Mouse (Mus musculus) kidney, embryonic 14.5 days (tissue): ENCODE measurements around the gene Obsl1. TPM values are rescaled to one million over a fixed set of nuclear protein-coding genes. Genes with fewer than 3 reads are reported as not detected.

Experiments
- ATAC-seq: fragments of 200-750 bp; cut with Nextera tagmentation; 2 replicates; pipeline ENCODE4 v1.8.0; 2017; ENCODE audit warnings: moderate number of reproducible peaks, mild to moderate bottlenecking, moderate TSS enrichment, moderate library complexity; ENCODE audit not compliant: low FRiP score, low TSS enrichment
- H3K27ac ChIP-seq: fragments of 300-500 bp; sonication (generic); 2 replicates; pipeline ENCODE4 v1.5.1; 2014; ENCODE audit warnings: low read depth, mild to moderate bottlenecking, low read length, moderate library complexity, mixed read lengths
- H3K27me3 ChIP-seq: fragments of 300-500 bp; sonication (generic); 2 replicates; pipeline ENCODE4 v1.6.1; 2014; ENCODE audit warnings: mild to moderate bottlenecking, low read length; ENCODE audit not compliant: control insufficient read depth, insufficient read depth
- H3K36me3 ChIP-seq: fragments of 300-500 bp; sonication (generic); 2 replicates; pipeline ENCODE4 v1.6.1; 2014; ENCODE audit warnings: low read length, mixed read lengths; ENCODE audit not compliant: control insufficient read depth, insufficient read depth
- H3K4me1 ChIP-seq: fragments of 300-500 bp; sonication (generic); 2 replicates; pipeline ENCODE4 v1.6.1; 2014; ENCODE audit warnings: low read length, mixed read lengths; ENCODE audit not compliant: control insufficient read depth, insufficient read depth
- H3K4me2 ChIP-seq: fragments of 300-500 bp; sonication (generic); replicated peaks from 2 replicates; pipeline ENCODE4 v1.6.1; 2014; ENCODE audit warnings: low read depth, mild to moderate bottlenecking, low read length
- H3K4me3 ChIP-seq: fragments of 300-500 bp; sonication (generic); 2 replicates; pipeline ENCODE4 v1.5.1; 2014; ENCODE audit warnings: mild to moderate bottlenecking, low read length
- H3K9ac ChIP-seq: fragments of 300-500 bp; sonication (generic); 2 replicates; pipeline ENCODE4 v1.6.1; 2014; ENCODE audit warnings: low read depth, mild to moderate bottlenecking, low read length, moderate library complexity
- H3K9me3 ChIP-seq: fragments of 300-500 bp; sonication (generic); 2 replicates; pipeline ENCODE4 v1.6.1; 2016; ENCODE audit warnings: low read length; ENCODE audit not compliant: control insufficient read depth
- WGBS: fragments of 180-500 bp; shearing (Covaris S2); extraction: QIAGEN DNeasy Blood & Tissue Kit; methylation state at CpG from one replicate; pipeline ENCODE4 v1.1.7; 2014; 5-methylcytosine and 5-hydroxymethylcytosine counted together
- polyA plus RNA-seq: library from polyadenylated mRNA; unstranded; fragments of >200 nt; fragmentation: Nextera tagmentation; extraction: Ambion mirVana; gene quantifications from 2 replicates; pipeline ENCODE4 v1.2.1, GENCODE M21; 2014

The Obsl1 gene
- polyA plus RNA-seq, 1 experiment from 2014 or later = 79.8 TPM

DNA sequence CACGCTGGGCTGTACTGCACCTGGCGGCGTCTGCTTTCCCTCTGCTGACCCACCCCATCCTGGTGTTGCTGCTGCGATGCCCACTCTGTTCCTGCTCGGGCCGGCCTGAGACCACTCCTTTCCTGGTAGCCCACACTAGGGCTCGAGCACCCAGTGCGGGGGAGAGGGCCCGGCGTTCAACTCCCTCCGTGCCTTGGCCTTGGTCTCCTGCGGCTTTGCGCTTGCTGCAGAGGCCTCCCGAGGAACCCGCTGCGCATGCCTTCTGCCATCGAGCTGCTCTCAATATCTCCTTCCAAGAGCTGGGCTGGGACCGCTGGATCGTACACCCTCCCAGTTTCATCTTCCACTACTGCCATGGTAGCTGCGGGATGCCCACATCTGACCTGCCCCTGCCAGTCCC is 3.3 kb upstream of the Obsl1 start:
- Histone ChIP-seq H3K4me2 (no peak overlapping the region), H3K27ac (no peak overlapping the region; the same call in 1 of the 2 replicates), H3K9ac (no peak overlapping the region), H3K4me1 (peaks cover 40% of the 10 kb centered on the region), H3K4me3 (no peak overlapping the region), H3K36me3 (no peaks in the 10 kb centered on the region), H3K9me3 (no peaks in the 10 kb centered on the region), H3K27me3 (no peaks in the 10 kb centered on the region)
- no peak for ATAC-seq
- 63% methylated on average over 20 of the region's 20 CpGs for WGBS

DNA sequence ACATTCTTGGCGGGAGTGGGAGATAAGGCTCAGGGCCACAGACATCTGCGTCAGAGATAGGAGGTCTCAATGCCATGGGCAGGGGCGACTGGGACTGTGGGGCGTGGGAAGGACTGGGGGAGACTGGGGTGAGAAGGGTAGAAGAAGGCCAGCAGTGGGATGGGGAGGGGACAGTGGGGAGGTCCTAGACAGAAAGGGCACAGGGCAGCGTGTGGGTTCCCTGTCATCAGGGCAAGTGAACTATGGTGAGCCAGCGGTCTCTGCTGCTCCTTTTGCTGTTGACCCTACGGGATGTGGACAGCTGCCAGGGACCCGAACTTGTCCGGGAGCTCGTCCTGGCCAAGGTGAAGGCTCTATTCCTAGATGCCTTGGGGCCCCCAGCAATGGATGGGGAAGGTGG is 754 bp upstream of the Obsl1 start, which contains the start of gene Inha:
TSS of gene Inha (plus strand) at position 72 of the 400 bp plus-strand sequence.
- H3K4me1 ChIP-seq = peaks cover 53% of the 10 kb centered on the region
- peaks cover 16% of the 10 kb centered on the region for H3K36me3 ChIP-seq
- H3K4me3 ChIP-seq = peak within 1 kb of the TSS; percentile 91
- no peaks in the 10 kb centered on the region for H3K27me3 ChIP-seq
- no peaks in the 10 kb centered on the region for H3K9me3 ChIP-seq
- H3K27ac ChIP-seq = peak within 1 kb of the TSS; percentile 100
- WGBS = 56% methylated on average over 10 of the region's 10 CpGs
- peak within 1 kb of the TSS; percentile 99 for H3K9ac ChIP-seq
- no peak for ATAC-seq
- H3K4me2 ChIP-seq = peak within 1 kb of the TSS; percentile 75

DNA sequence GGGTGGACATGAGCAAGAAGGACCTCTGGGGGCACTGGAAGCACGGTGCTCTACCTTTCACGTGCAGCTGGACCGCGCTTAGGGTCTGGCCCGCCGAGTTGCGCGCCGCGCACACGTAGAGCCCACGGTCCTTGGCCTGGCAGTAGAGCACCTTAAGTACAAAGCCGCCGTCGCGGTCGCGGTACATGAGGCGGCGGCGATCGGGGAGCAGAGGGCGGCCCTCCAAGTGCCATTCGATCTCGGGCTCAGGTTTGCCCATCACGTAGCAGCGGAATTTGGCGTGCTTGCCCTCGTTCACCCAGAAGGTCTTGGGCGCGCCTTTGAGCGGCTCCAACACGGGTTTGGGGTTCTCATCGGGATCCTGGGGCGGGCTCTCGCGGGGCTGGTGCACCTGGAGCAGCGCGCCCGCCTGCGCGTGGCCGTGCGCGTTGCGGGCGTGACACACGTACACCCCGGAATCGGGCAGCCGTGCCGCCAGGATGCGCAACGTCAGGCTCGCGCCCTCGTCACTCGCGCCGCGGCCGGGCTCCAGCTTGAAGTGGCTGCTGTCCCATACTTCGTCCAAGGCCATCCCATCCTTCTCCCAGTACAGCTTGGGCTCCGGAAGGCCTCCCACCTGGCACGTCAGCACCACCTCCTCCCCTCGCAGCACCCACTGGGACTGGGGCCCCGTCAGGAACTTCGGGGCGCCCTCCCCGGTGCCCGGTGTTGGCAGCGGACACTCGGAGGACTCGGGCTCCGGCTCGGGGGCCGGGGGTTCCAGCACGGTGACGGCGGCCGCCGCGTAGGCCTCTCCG is 895 bp downstream of the Obsl1 start:
- Histone ChIP-seq H3K4me1 (peaks cover 38% of the 10 kb centered on the region), H3K27me3 (no peaks in the 10 kb centered on the region), H3K9me3 (no peaks in the 10 kb centered on the region), H3K27ac (peak overlapping the region; percentile 100), H3K4me2 (peak overlapping the region; percentile 75), H3K9ac (peak overlapping the region; percentile 99), H3K4me3 (peak overlapping the region; percentile 91), H3K36me3 (peaks cover 33% of the 10 kb centered on the region)
- under 1% methylated on average over 80 of the region's 84 CpGs for WGBS
- peak; percentile 38 for ATAC-seq

DNA sequence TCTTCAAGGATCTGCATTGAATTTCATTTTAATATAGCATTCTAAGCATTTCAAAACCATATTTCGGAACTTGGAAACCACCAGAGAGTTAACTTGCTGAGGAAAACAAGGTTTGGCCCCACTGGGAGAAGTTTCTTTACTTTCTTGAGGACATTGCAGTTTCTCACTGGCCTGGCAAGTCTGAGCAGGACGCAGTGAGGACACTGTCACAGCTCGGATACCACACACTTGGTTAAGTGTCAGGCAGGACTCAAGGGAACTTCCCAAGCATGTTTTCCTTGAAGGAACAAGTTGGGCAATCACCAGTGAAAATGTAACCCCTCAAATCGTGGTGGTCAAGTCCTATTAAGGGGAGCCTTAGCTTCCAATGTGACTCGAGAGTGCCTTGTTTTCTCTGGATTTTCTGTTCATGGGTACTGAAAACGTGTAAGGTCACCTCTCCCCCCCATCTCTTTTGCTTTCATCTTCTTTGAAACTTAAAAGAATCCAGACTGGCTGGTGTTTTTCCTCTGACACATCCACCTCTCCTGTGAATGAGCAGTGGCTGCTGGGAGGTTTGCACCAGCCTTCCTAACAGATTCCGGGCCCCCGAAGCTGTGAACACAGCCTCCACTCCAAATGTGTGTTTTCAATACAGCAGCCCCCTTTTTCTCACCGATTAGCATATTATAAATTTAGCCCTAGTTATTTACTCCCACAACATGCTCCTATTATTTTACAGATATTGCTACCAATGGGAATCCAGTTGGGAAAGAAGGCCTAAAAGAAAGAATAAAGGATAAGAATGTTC is 1.8 kb downstream of the Obsl1 start:
- ATAC-seq = no peak
- Histone ChIP-seq H3K4me3 (peak overlapping the region; percentile 91), H3K36me3 (peaks cover 42% of the 10 kb centered on the region), H3K4me1 (peaks cover 32% of the 10 kb centered on the region), H3K9ac (peak overlapping the region; percentile 99), H3K9me3 (no peaks in the 10 kb centered on the region), H3K27me3 (no peaks in the 10 kb centered on the region), H3K27ac (no peak overlapping the region), H3K4me2 (peak overlapping the region; percentile 75)
- WGBS = 55% methylated on average over 9 of the region's 9 CpGs

DNA sequence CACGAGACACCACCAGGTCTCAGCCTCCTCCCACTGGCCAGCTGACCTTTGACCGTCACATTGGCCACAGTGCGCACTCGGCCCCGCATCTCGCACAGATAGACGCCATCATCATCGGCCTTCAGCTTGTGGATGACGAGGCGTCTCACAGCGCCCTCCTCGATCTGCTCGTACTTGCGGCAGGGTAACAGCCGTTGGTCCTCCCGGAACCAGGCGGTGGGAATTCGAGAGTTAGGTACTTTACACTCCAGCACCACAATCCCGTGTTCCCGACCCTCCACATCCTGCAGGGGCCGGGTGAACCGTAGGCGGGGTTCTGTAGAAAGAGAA is 2.6 kb downstream of the Obsl1 start:
- Histone ChIP-seq H3K9ac (no peak overlapping the region), H3K27ac (no peak overlapping the region), H3K36me3 (peaks cover 50% of the 10 kb centered on the region), H3K4me2 (peak overlapping the region; percentile 75; the same call in 1 of the 2 replicates), H3K4me1 (peaks cover 30% of the 10 kb centered on the region), H3K27me3 (no peaks in the 10 kb centered on the region), H3K9me3 (no peaks in the 10 kb centered on the region), H3K4me3 (no peak overlapping the region; the same call in 1 of the 2 replicates)
- no peak for ATAC-seq
- 69% methylated on average over 23 of the region's 23 CpGs for WGBS

DNA sequence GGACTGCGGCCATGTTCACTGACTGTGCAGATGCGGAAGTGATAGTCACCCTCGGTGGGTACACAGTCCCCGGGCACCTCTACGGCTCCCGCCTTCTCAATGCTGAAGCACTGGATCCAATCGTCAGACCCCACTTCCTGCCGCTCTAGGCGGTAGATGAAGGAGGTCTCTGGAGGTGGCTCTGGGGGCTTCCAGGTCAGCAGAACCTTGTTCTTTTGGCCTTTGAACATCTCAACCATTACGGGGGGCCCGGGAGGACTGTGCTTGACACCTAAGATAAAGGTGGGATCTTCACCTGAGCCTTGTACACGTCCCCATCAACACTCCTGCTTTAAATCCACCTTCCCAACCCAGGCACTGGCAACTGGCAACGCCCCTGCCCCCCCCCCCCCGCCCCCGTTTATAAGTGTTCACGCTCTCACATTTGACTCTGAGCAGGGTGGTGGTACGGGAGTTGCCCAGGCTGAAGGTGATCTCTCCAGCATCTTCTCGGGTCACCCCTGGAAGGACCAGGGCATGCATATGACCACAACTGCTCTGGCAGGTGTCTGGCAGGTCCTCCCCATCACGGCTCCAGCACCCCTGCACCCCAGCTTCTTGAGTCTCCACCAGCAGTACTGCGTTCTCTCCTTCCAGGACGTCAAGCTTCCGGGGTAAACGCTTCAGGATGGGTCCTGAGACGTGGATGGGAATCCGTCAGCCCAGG is 3.2 kb downstream of the Obsl1 start:
- H3K27ac ChIP-seq = no peak overlapping the region
- H3K4me1 ChIP-seq = peaks cover 30% of the 10 kb centered on the region
- H3K4me3 ChIP-seq = no peak overlapping the region
- H3K9me3 ChIP-seq = no peaks in the 10 kb centered on the region
- peaks cover 55% of the 10 kb centered on the region for H3K36me3 ChIP-seq
- no peak overlapping the region; the same call in 1 of the 2 replicates for H3K4me2 ChIP-seq
- ATAC-seq = no peak
- H3K9ac ChIP-seq = no peak overlapping the region
- H3K27me3 ChIP-seq = no peaks in the 10 kb centered on the region
- WGBS = 88% methylated on average over 23 of the region's 25 CpGs

DNA sequence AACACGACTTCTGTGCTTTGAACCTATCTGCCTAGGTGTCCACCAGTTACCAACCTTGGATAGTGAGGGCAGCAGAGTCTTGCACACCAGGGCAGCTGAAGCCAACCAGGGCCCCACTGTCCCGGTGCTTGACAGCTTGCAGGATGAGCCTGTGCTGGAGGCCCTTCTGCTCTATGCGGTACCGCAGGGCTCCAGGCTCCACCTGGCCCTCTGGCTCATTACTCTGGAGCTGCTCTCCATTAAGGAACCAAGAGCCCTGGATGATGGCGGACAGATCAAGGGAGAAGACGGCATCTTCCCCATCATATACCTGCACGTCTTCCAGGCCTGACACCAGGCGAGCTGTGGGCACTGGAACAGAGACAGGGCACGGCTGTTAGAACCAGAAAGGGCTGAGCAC is 4.3 kb downstream of the Obsl1 start:
- Histone ChIP-seq H3K36me3 (peaks cover 67% of the 10 kb centered on the region), H3K4me3 (no peak overlapping the region), H3K27me3 (no peaks in the 10 kb centered on the region), H3K9ac (no peak overlapping the region), H3K27ac (no peak overlapping the region), H3K4me1 (peaks cover 23% of the 10 kb centered on the region), H3K4me2 (no peak overlapping the region), H3K9me3 (no peaks in the 10 kb centered on the region)
- no peak for ATAC-seq
- 94% methylated on average over 9 of the region's 9 CpGs for WGBS

DNA sequence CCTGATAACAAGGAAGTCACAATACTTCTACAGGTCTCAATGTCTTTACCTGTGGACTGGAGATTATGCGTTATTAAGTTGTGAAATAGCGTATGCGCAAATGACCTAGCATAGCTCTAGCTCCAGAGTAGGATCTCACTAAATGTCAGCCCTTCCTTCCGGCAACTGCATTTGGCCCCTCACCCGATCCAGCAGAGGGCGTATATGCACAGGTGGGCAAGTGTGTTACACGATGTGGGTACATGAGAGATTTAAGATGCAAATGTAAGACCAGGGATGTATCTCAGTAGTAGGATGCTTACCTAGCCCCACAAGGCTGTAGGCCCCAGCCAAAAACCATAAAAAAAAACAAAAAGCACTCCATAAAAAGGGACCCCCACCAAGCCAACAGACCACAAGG is 6.8 kb downstream of the Obsl1 start:
- H3K9ac ChIP-seq = no peak overlapping the region
- H3K4me3 ChIP-seq = no peak overlapping the region
- no peaks in the 10 kb centered on the region for H3K9me3 ChIP-seq
- peaks cover 12% of the 10 kb centered on the region for H3K4me1 ChIP-seq
- no peak for ATAC-seq
- WGBS = 86% methylated on average over 7 of the region's 7 CpGs
- H3K27me3 ChIP-seq = no peaks in the 10 kb centered on the region
- peaks cover 80% of the 10 kb centered on the region for H3K36me3 ChIP-seq
- H3K4me2 ChIP-seq = no peak overlapping the region
- no peak overlapping the region for H3K27ac ChIP-seq
